8 mouse cellular contexts compared by ENCODE assay signal in the genomic region with DNA sequence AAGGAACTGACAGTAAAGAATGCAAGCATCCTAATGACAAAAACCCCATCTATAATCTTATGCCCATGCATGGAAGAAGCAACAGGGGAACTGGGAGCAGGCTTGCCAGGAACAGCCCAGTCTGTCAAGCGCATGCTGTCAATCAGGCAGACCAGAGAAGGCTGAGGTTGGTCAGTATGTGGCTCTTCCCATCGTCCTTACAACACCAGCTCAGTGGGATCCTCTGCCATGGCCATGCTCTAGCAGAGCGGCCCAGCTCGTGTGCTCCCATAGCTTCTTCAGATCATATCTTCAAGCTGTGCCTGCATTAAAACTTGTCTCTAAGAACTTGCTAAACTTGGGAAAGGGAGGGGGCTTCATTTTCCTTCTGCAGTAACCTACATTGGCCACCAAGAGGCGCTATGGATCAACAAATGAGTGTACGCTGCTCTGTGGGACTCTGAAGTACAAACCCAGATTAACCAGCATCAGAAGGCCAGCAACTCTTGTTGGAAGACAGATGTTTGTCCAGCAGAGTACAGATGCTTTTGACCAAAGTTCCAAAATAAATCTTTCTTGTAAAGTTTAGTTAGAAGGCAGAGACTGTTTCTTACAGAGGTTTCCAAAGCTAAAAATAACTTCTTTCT.
DNase-seq lines count a peak whose midpoint lies in the region; ATAC-seq and TF ChIP-seq lines count a peak whose summit lies in the region.

No protein-coding gene starts in this region.

- WGBS in heart, embryonic 12.5 days: 25% methylated on average over 6 of the region's 6 CpGs
- WGBS in midbrain, embryonic 15.5 days: 25% methylated on average over 6 of the region's 6 CpGs

- H3K27ac ChIP-seq in heart, embryonic 12.5 days (ENCODE audit: poor library complexity, severe bottlenecking): no peak overlapping the region
- no peak overlapping the region for H3K27ac ChIP-seq in midbrain, embryonic 15.5 days

- H3K4me2 ChIP-seq in heart, embryonic 12.5 days: no peak overlapping the region
- H3K4me2 ChIP-seq in midbrain, embryonic 15.5 days: no peak overlapping the region

- intact Hi-C loops in heart, postnatal 10 days (cut with DNase I): loop anchor here (1.0 to 10.0 kb wide), 6 partner anchors 121 to 846 kb away; a partner anchor contains a TSS
- intact Hi-C loops in left cerebral cortex, postnatal 14 days (cut with DNase I): loop anchor here (5.0 to 10.0 kb wide), 4 partner anchors 121 to 846 kb away; a partner anchor contains a TSS

- H3K4me3 ChIP-seq in heart, embryonic 12.5 days: no peak overlapping the region
- H3K4me3 ChIP-seq in E14TG2a.4 (replicated peaks; ENCODE audit: low read length): no peak overlapping the region
- H3K4me3 ChIP-seq in midbrain, embryonic 15.5 days: no peak overlapping the region

- TF ChIP-seq CTCF in E14TG2a.4 (conservative IDR thresholded peaks at IDR 0.05; ENCODE audit: low read length): peak; percentile 93

- no peaks in the 10 kb centered on the region for H3K27me3 ChIP-seq in heart, embryonic 12.5 days (replicated peaks)
- no peaks in the 10 kb centered on the region for H3K27me3 ChIP-seq in E14TG2a.4 (ENCODE audit: insufficient read depth, low read length)
- peaks cover 14% of the 10 kb centered on the region; the same call in 1 of the 2 replicates for H3K27me3 ChIP-seq in midbrain, embryonic 15.5 days (replicated peaks)

- H3K4me1 ChIP-seq in heart, embryonic 12.5 days (replicated peaks): peaks cover 13% of the 10 kb centered on the region
- H3K4me1 ChIP-seq in E14TG2a.4 (replicated peaks; ENCODE audit: low read depth, low read length): no peaks in the 10 kb centered on the region
- no peaks in the 10 kb centered on the region for H3K4me1 ChIP-seq in midbrain, embryonic 15.5 days

- no peaks in the 10 kb centered on the region for H3K9me3 ChIP-seq in heart, embryonic 12.5 days (replicated peaks)
- H3K9me3 ChIP-seq in E14TG2a.4 (ENCODE audit: low read length): no peaks in the 10 kb centered on the region
- H3K9me3 ChIP-seq in midbrain, embryonic 15.5 days: no peaks in the 10 kb centered on the region

- ATAC-seq in heart, embryonic 12.5 days (ENCODE audit: insufficient number of reproducible peaks, low FRiP score): no peak
- ATAC-seq in midbrain, embryonic 15.5 days (replicated peaks): peak; percentile 60; the same call in 1 of the 2 replicates

- H3K9ac ChIP-seq in heart, embryonic 12.5 days: no peak overlapping the region
- no peak overlapping the region for H3K9ac ChIP-seq in midbrain, embryonic 15.5 days

- DNase-seq in heart, adult 11 months: peak; percentile 96
- peak; percentile 93 for DNase-seq in embryo, embryonic 10.5 days (ENCODE audit: low spot score)
- peak; percentile 75 to 83 for DNase-seq in heart, postnatal 10 days
- peak; percentile 69 to 77 for DNase-seq in left cerebral cortex, postnatal 14 days (ENCODE audit: low spot score in 2 of 2)
- DNase-seq in urinary bladder, postnatal 36 days (ENCODE audit: low spot score in 2 of 2): peak; percentile 20 to 31

- H3K36me3 ChIP-seq in heart, embryonic 12.5 days: no peaks in the 10 kb centered on the region
- no peaks in the 10 kb centered on the region; the same call in 1 of the 2 replicates for H3K36me3 ChIP-seq in E14TG2a.4 (ENCODE audit: insufficient read depth, low read length)
- no peaks in the 10 kb centered on the region for H3K36me3 ChIP-seq in midbrain, embryonic 15.5 days (replicated peaks)

Comparison
In these comparisons a context has a peak if more than half of its experiments do, and no peak if none do; other contexts are left out.
1. DNase-seq: peak in every context shown above with its lines; median percentile 96 in heart, adult 11 months; 93 in embryo, embryonic 10.5 days; 79 in heart, postnatal 10 days; 73 in left cerebral cortex, postnatal 14 days; 26 in urinary bladder, postnatal 36 days.